Mouse (Mus musculus): ENCODE results near the gene Dand5. TPM values are rescaled to one million over a fixed set of nuclear protein-coding genes. Genes with fewer than 3 reads are reported as not detected.

The Dand5 gene
- total and polyA plus RNA-seq, 3 experiments: 2.1 to 7.1 (median 2.2) TPM

- Histone ChIP-seq H3K4me1 (ENCODE audit: insufficient read depth, low read depth, low read length) (peaks cover 11% of the 10 kb centered on the region), H3K4me3 (ENCODE audit: low read depth, low read length) (no peak overlapping the region), H3K27me3 (ENCODE audit: insufficient read depth, low read length) (peaks cover 65% of the 10 kb centered on the region), H3K36me3 (replicated peaks) (peaks cover 31% of the 10 kb centered on the region), H3K9me3 (replicated peaks) (peaks cover 7% of the 10 kb centered on the region)
- ATAC-seq (ENCODE audit: extremely low read depth, insufficient number of reproducible peaks, low FRiP score, poor library complexity, severe bottlenecking) (no peak), DNase-seq (ENCODE audit: low spot score) (no peak)
- TF ChIP-seq POLR2AphosphoS5 (IDR thresholded peaks at IDR 0.05; ENCODE audit: insufficient replicate concordance, low read depth, low read length): no peak
- no peak for TF ChIP-seq CTCF (IDR thresholded peaks at IDR 0.05; ENCODE audit: low read depth, low read length)
- no peak for TF ChIP-seq TAL1 (conservative IDR thresholded peaks at IDR 0.05; ENCODE audit: low read depth, low read length)
- TF ChIP-seq GATA2 (IDR thresholded peaks at IDR 0.05; ENCODE audit: borderline replicate concordance, low read depth, low read length): no peak
- no peak for TF ChIP-seq GATA1 (IDR thresholded peaks at IDR 0.05; ENCODE audit: borderline replicate concordance, low read length)
Measured at GRCm38 (mm10) chr8:84782680-84783079, 39.9 kb downstream of the Dand5 start.

- ATAC-seq (ENCODE audit: extremely low read depth, insufficient number of reproducible peaks, low FRiP score, poor library complexity, severe bottlenecking): no peak
- Histone ChIP-seq H3K36me3 (replicated peaks) (peaks cover 25% of the 10 kb centered on the region), H3K27me3 (ENCODE audit: insufficient read depth, low read length) (peaks cover 58% of the 10 kb centered on the region), H3K4me3 (ENCODE audit: low read depth, low read length) (no peak overlapping the region), H3K4me1 (ENCODE audit: insufficient read depth, low read depth, low read length) (peaks cover 11% of the 10 kb centered on the region), H3K9me3 (replicated peaks) (peaks cover 7% of the 10 kb centered on the region)
- no peak for TF ChIP-seq POLR2AphosphoS5 (IDR thresholded peaks at IDR 0.05; ENCODE audit: insufficient replicate concordance, low read depth, low read length)
- TF ChIP-seq CTCF (IDR thresholded peaks at IDR 0.05; ENCODE audit: low read depth, low read length): no peak
- no peak for TF ChIP-seq GATA1 (IDR thresholded peaks at IDR 0.05; ENCODE audit: borderline replicate concordance, low read length)
- no peak for TF ChIP-seq GATA2 (IDR thresholded peaks at IDR 0.05; ENCODE audit: borderline replicate concordance, low read depth, low read length)
- TF ChIP-seq TAL1 (conservative IDR thresholded peaks at IDR 0.05; ENCODE audit: low read depth, low read length): no peak
- DNase-seq (ENCODE audit: low spot score): no peak
Measured at GRCm38 (mm10) chr8:84781686-84782505, 40.7 kb downstream of the Dand5 start.

- Histone ChIP-seq H3K4me1 (ENCODE audit: insufficient read depth, low read depth, low read length) (peaks cover 11% of the 10 kb centered on the region), H3K36me3 (replicated peaks) (peaks cover 18% of the 10 kb centered on the region), H3K9me3 (replicated peaks) (peaks cover 7% of the 10 kb centered on the region), H3K27me3 (ENCODE audit: insufficient read depth, low read length) (peaks cover 55% of the 10 kb centered on the region), H3K4me3 (ENCODE audit: low read depth, low read length) (no peak overlapping the region)
- DNase-seq (ENCODE audit: low spot score) (no peak), ATAC-seq (ENCODE audit: extremely low read depth, insufficient number of reproducible peaks, low FRiP score, poor library complexity, severe bottlenecking) (no peak)
- TF ChIP-seq GATA2 (IDR thresholded peaks at IDR 0.05; ENCODE audit: borderline replicate concordance, low read depth, low read length) (no peak), CTCF (IDR thresholded peaks at IDR 0.05; ENCODE audit: low read depth, low read length) (no peak), GATA1 (IDR thresholded peaks at IDR 0.05; ENCODE audit: borderline replicate concordance, low read length) (no peak), TAL1 (conservative IDR thresholded peaks at IDR 0.05; ENCODE audit: low read depth, low read length) (no peak)
Measured at GRCm38 (mm10) chr8:84780949-84781680, 41.5 kb downstream of the Dand5 start.

- ATAC-seq (ENCODE audit: extremely low read depth, insufficient number of reproducible peaks, low FRiP score, poor library complexity, severe bottlenecking): no peak
- Histone ChIP-seq H3K4me1 (ENCODE audit: insufficient read depth, low read depth, low read length) (peaks cover 12% of the 10 kb centered on the region), H3K4me3 (ENCODE audit: low read depth, low read length) (no peak overlapping the region), H3K27me3 (ENCODE audit: insufficient read depth, low read length) (peaks cover 55% of the 10 kb centered on the region), H3K9me3 (replicated peaks) (peaks cover 7% of the 10 kb centered on the region), H3K36me3 (replicated peaks) (peaks cover 12% of the 10 kb centered on the region)
- DNase-seq (ENCODE audit: low spot score): no peak
- TF ChIP-seq GATA2 (IDR thresholded peaks at IDR 0.05; ENCODE audit: borderline replicate concordance, low read depth, low read length): no peak
Measured at GRCm38 (mm10) chr8:84780225-84780555, 42.4 kb downstream of the Dand5 start.

- peaks cover 55% of the 10 kb centered on the region for H3K27me3 ChIP-seq (ENCODE audit: insufficient read depth, low read length)
- TF ChIP-seq GATA2 (IDR thresholded peaks at IDR 0.05; ENCODE audit: borderline replicate concordance, low read depth, low read length): no peak
- no peak for TF ChIP-seq CTCF (IDR thresholded peaks at IDR 0.05; ENCODE audit: low read depth, low read length)
- TF ChIP-seq TAL1 (conservative IDR thresholded peaks at IDR 0.05; ENCODE audit: low read depth, low read length): no peak
- no peak for TF ChIP-seq POLR2AphosphoS5 (IDR thresholded peaks at IDR 0.05; ENCODE audit: insufficient replicate concordance, low read depth, low read length)
- TF ChIP-seq GATA1 (IDR thresholded peaks at IDR 0.05; ENCODE audit: borderline replicate concordance, low read length): no peak
Measured at GRCm38 (mm10) chr8:84779519-84780224, 43.0 kb downstream of the Dand5 start.

More at GRCm38 (mm10) chr8:84779519-84780224, 43.0 kb downstream of the Dand5 start:
- H3K4me1 ChIP-seq (ENCODE audit: insufficient read depth, low read depth, low read length): peaks cover 13% of the 10 kb centered on the region
- H3K4me3 ChIP-seq (ENCODE audit: low read depth, low read length): no peak overlapping the region
- H3K9me3 ChIP-seq (replicated peaks): peaks cover 5% of the 10 kb centered on the region
- ATAC-seq (ENCODE audit: extremely low read depth, insufficient number of reproducible peaks, low FRiP score, poor library complexity, severe bottlenecking) (no peak), DNase-seq (ENCODE audit: low spot score) (no peak)
- H3K36me3 ChIP-seq (replicated peaks): peaks cover 8% of the 10 kb centered on the region

All from G1E (cell line).